In genomic region chr6:31197631-31198338, GRCm38 (mm10) we compare ENCODE assay signal across 9 mouse cellular contexts.
DNase-seq lines count a peak whose midpoint lies in the region; ATAC-seq and TF ChIP-seq lines count a peak whose summit lies in the region.
"Had no signal": no experiment of that assay in that cellular context is flagged by ENCODE, and none has a peak within 500 bp of the region (broad histone marks: within the 10 kb centered on the region; RNA-seq: fewer than 3 reads in every experiment).

No protein-coding gene starts in this region.

- H3K4me1 ChIP-seq in forebrain, postnatal 0 days (ENCODE audit: insufficient read depth) = no peaks in the 10 kb centered on the region
- no peaks in the 10 kb centered on the region for H3K4me1 ChIP-seq in forebrain, embryonic 12.5 days
- H3K4me1 ChIP-seq in lung, postnatal 0 days (ENCODE audit: insufficient read depth, low read depth, low read length) = no peaks in the 10 kb centered on the region
- H3K4me1 ChIP-seq: embryonic facial prominence, embryonic 15.5 days had no signal

- no peak overlapping the region for H3K27ac ChIP-seq in forebrain, postnatal 0 days (ENCODE audit: low read depth, low read length)
- no peak overlapping the region for H3K27ac ChIP-seq in forebrain, embryonic 12.5 days
- no peak overlapping the region for H3K27ac ChIP-seq in lung, postnatal 0 days (ENCODE audit: low read length)
- H3K27ac ChIP-seq: embryonic facial prominence, embryonic 15.5 days had no signal

- H3K9me3 ChIP-seq in forebrain, postnatal 0 days (ENCODE audit: low read length) = no peaks in the 10 kb centered on the region
- H3K9me3 ChIP-seq in forebrain, embryonic 12.5 days = no peaks in the 10 kb centered on the region
- H3K9me3 ChIP-seq in lung, postnatal 0 days (ENCODE audit: low read length) = no peaks in the 10 kb centered on the region
- H3K9me3 ChIP-seq: embryonic facial prominence, embryonic 15.5 days had no signal

- no peak for TF ChIP-seq POLR2A in brain, embryonic 14.5 days (IDR thresholded peaks at IDR 0.05; ENCODE audit: borderline replicate concordance, extremely low read depth, insufficient read depth, insufficient read length, poor library complexity, severe bottlenecking)

- no peak overlapping the region for H3K4me2 ChIP-seq in forebrain, postnatal 0 days (ENCODE audit: low read depth)
- no peak overlapping the region for H3K4me2 ChIP-seq in forebrain, embryonic 12.5 days
- H3K4me2 ChIP-seq in lung, postnatal 0 days (replicated peaks; ENCODE audit: low read depth, low read length) = no peak overlapping the region
- H3K4me2 ChIP-seq: embryonic facial prominence, embryonic 15.5 days had no signal

- no peaks in the 10 kb centered on the region for H3K27me3 ChIP-seq in forebrain, postnatal 0 days (ENCODE audit: insufficient read depth, low read length)
- H3K27me3 ChIP-seq in forebrain, embryonic 12.5 days = no peaks in the 10 kb centered on the region
- H3K27me3 ChIP-seq in lung, postnatal 0 days (replicated peaks; ENCODE audit: insufficient read depth, low read length) = no peaks in the 10 kb centered on the region
- H3K27me3 ChIP-seq: embryonic facial prominence, embryonic 15.5 days had no signal

- H3K36me3 ChIP-seq in forebrain, postnatal 0 days (ENCODE audit: insufficient read depth) = no peaks in the 10 kb centered on the region
- H3K36me3 ChIP-seq in forebrain, embryonic 12.5 days (replicated peaks) = no peaks in the 10 kb centered on the region
- H3K36me3 ChIP-seq in lung, postnatal 0 days (ENCODE audit: insufficient read depth, low read length) = no peaks in the 10 kb centered on the region
- H3K36me3 ChIP-seq: embryonic facial prominence, embryonic 15.5 days had no signal

- no peak for DNase-seq in forebrain, postnatal 0 days
- DNase-seq in lung, postnatal 0 days (ENCODE audit: low spot score) = peak; percentile 45
- DNase-seq in lung, postnatal 36 days = no peak
- no peak for DNase-seq in brain, embryonic 14.5 days (ENCODE audit: low read depth)
- DNase-seq in lung, postnatal 4 days = peak; percentile 37 to 41
- DNase-seq in layer of hippocampus, adult 9-11 months = no peak
- no peak for DNase-seq in kidney, postnatal 14 days

- ATAC-seq in forebrain, postnatal 0 days = no peak
- ATAC-seq in forebrain, embryonic 12.5 days (ENCODE audit: low FRiP score) = no peak
- ATAC-seq in lung, postnatal 0 days = 0 out of 2 replicates have a peak, but pooled peaks have one; percentile 44

- no peak overlapping the region for H3K9ac ChIP-seq in forebrain, postnatal 0 days
- no peak overlapping the region for H3K9ac ChIP-seq in forebrain, embryonic 12.5 days
- H3K9ac ChIP-seq in lung, postnatal 0 days (replicated peaks; ENCODE audit: low read depth) = no peak overlapping the region
- H3K9ac ChIP-seq: embryonic facial prominence, embryonic 15.5 days had no signal

- 55% methylated on average over 4 of the region's 4 CpGs for WGBS in forebrain, postnatal 0 days
- WGBS in forebrain, embryonic 12.5 days = 61% methylated on average over 4 of the region's 4 CpGs
- WGBS in lung, postnatal 0 days = 35% methylated on average over 4 of the region's 4 CpGs

- no peak for TF ChIP-seq EP300 in lung, postnatal 0 days (IDR thresholded peaks at IDR 0.05)

- no peak overlapping the region for H3K4me3 ChIP-seq in forebrain, postnatal 0 days (ENCODE audit: low read depth, low read length)
- H3K4me3 ChIP-seq in forebrain, embryonic 12.5 days (replicated peaks) = no peak overlapping the region
- no peak overlapping the region for H3K4me3 ChIP-seq in lung, postnatal 0 days (ENCODE audit: low read depth, low read length)
- H3K4me3 ChIP-seq: embryonic facial prominence, embryonic 15.5 days had no signal

- TF ChIP-seq CTCF in forebrain, postnatal 0 days (IDR thresholded peaks at IDR 0.05; ENCODE audit: low read depth) = peak; percentile 29; the same call in 1 of the 2 replicates
- peak; percentile 59 for TF ChIP-seq CTCF in lung, postnatal 0 days (IDR thresholded peaks at IDR 0.05)
- peak; percentile 46; the same call in 1 of the 2 replicates for TF ChIP-seq CTCF in brain, embryonic 14.5 days (IDR thresholded peaks at IDR 0.05; ENCODE audit: borderline replicate concordance, extremely low read depth, insufficient read depth, insufficient read length)

Comparison
In these comparisons a context has a peak if more than half of its experiments do, and no peak if none do; other contexts are left out.
1. DNase-seq: peak in lung, postnatal 0 days (single experiment) and lung, postnatal 4 days (2 of 2); none in forebrain, postnatal 0 days (single experiment), lung, postnatal 36 days (single experiment), brain, embryonic 14.5 days (single experiment), layer of hippocampus, adult 9-11 months (single experiment) and kidney, postnatal 14 days (single experiment).
2. Peak in every context shown above with its lines, with median percentiles within 50 percentile points of each other: CTCF ChIP-seq.